Mouse (Mus musculus) heart, adult 9 months (tissue): ENCODE measurements around the gene Rbm4.
"Not testable (repeated sequence)": the region's sequence is repeated elsewhere in the genome, so short reads cannot be mapped to it uniquely, and the experiment has no call there.

Source experiments
- DNase-seq, 2 experiments: peaks; one replicate each; pipeline ENCODE4 v3.0.0; 2022; ENCODE audit warnings: low spot score in 2 of 2

Rbm4 gene

DNA sequence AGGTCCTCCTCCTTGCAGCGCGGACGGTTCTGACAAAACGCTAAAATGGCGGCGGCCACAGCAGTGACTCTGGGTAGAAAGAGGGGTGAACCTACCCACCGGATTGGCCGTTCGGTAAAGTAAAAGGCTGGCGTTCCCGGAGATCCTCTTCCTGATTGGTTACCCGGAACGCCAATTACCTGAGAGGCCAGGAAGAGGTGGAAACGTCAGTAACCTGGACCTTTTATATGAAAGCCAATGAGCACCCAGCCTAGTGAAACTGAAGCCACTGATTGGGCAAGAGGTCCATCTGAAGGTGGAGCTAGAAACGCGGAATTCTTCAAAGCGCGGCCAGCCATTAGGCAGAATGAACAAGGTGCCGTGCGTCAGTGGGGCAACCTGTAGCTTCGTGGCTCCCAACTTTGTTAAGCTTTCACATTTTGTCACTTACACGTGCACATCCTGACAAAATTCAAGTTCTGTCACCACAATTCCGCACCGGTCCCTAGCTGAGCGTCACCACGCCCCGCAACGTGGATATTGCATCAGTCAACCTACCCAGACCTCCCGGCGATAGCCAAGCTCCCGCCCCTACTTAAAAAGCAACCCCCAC is at the start of gene Rbm4:
Rbm4 (minus strand) TSS at position 71 of the 592 bp plus-strand sequence.
- DNase-seq, result peak; percentile 99

GRCm38 (mm10) chr19:4842611-4843010 is 48.9 kb upstream of the Rbm4 start:
- no peak for DNase-seq

- DNase-seq, result no peak
These were observed 47.1 kb upstream of the Rbm4 start for GRCm38 (mm10) chr19:4840848-4841247.

DNA sequence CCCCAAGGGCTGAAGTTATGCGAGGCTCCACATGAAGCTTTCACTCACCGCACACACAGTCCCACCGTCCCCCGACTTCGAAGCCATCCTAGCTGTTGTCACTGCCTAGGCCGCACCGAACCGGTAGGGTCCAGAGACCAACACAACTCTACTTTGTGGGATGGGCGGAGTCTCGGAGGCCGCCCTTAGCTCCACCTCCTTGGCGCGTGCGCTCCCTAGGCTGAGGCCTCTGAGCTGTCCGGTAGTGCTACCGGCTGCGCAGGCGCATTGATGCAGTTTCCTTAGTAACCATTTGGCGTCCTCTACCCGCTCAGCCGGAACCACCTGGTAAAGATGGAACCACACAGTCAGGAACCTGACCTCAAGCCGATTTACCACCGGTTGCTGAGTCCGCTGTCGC is 45.4 kb upstream of the Rbm4 start, which contains the start of the genes Ccs and Ccdc87:
Ccs (minus strand) TSS at position 184 of the 400 bp plus-strand sequence.
Ccdc87 (plus strand) TSS at position 218 of the 400 bp plus-strand sequence.
- peak; percentile 97 to 98 for DNase-seq

GRCm38 (mm10) chr19:4838526-4839140 is 44.9 kb upstream of the Rbm4 start:
- no peak for DNase-seq

GRCm38 (mm10) chr19:4837049-4837448 is 43.3 kb upstream of the Rbm4 start:
- no peak for DNase-seq

GRCm38 (mm10) chr19:4836096-4836495 is 42.4 kb upstream of the Rbm4 start:
- no peak for DNase-seq

- no peak for DNase-seq
These were observed 40.3 kb upstream of the Rbm4 start for GRCm38 (mm10) chr19:4833977-4834376.

DNA sequence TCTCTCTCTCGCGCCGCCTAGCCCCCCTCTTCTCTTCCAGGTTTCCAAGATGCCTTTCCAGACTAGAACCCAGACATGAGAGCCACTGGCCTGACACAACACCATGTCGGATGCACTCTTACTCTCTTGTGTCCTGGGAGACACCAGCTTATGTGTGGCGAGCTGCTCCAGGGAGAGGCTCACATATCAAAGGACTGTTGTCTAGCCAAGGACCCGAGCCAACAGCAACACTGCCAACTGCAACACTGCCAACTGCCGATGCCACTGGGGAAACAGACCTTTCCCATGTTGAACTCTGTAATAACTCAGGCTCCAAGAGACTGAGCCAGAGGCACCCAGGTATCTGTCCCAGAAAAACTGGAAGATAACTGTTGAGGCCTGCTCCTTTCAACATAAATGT is 35.5 kb upstream of the Rbm4 start:
- DNase-seq, result peak; percentile 39 to 74

- no peak for DNase-seq
These were observed 34.9 kb upstream of the Rbm4 start for GRCm38 (mm10) chr19:4828444-4829114.

DNA sequence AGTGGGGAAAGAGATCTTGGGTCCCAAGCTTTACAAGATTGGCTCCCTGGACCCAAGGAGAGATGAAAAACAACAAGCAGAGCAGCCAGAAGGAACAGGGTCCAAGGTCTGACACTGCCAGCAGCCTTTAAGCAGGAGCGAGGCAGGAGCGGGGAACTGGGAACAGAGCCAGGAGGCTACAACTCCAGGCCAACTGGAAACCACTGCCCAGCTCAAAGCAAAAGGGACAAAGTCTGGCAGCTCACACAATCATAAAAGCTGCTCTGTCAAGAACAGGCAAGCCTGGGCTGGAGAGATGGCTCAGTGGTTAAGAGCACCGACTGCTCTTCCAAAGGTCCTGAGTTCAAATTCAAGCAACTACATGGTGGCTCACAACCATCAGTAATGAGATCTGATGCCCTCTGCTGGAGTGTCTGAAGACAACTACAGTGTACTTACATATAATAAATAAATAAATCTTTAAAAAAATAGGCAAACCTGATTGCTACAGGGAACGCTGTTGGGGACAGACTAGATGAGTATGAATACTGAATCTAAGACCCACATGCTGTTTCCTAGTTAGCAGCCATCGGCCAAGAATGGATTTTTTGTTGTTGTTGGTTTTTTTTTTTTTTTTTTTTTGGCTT is 27.1 kb upstream of the Rbm4 start:
- peak; percentile 79 to 87 for DNase-seq

DNA sequence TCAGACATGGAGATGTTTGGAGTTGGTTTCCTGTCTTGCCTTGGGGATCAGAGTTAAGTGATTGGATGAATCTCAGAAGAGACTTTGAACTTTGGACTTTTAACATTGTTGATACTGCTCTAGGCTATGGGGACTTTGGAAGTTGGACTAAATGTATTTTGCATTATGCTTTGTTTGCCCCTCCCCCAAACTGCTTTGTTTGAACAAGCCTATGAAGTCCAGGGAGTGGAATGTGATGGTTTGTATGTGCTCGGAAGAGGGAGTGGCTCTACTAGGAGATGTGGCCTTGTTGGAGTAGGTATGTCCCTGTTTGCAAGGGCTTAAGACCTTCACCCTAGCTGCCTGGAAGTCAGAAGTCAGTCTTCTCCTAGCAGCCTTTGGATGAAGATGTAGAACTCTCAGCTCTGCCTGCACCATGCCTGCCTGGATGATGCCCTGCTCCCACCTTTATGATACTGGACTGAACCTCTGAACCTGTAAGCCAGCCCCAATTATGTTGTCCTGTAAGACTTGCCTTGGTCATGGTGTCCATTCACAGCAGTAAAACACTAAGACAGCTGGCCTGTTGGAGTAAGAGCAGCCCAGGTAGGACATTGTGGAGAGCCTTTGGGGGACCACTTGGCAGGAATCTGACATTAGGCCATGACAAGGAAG is 23.6 kb upstream of the Rbm4 start:
- no peak for DNase-seq

DNA sequence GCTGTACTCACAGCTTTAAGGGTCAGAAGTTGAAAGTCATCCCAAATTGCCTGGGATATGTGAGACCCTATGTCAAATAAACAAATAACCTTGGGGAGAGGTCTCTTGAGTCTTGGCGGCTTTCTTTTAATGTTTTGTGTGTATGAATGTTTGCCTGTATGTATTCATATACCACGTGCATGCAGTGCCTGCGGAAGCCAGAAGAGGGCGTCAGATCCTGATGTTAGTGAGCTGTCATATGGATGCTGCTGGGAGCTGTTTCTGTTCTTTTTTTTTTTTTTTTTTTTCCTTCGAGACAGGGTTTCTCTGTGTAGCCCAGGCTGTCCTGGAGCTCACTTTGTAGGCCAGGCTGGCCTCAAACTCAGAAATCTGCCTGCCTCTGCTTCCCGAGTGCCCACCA is 19.3 kb upstream of the Rbm4 start:
- no peak for DNase-seq

DNA sequence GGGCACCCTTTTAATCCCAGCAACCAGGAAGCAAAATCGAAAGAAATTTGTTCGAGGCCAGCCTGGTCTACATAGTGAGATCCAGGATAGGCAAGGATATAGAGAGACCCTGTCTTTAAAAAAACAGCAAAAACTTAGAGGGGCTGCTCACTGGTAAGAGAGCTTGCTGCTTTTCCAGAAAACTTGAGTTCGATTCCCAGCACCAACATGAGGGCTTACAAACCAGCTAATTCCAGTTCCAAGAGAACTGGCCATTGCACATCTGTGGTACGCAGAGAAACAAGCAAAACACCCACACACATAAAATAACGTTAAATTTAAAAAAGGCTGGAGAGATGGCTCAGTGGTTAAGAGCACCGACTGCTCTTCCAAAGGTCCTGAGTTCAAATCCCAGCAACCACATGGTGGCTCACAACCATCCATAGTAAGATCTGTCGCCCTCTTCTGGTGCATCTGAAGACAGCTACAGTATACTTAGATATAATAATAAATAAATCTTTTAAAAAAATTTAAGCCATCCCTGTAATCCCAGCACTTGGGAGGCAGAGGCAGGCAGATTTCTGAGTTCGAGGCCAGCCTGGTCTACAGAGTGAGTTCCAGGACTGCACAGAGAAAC is 18.7 kb upstream of the Rbm4 start:
- not testable (repeated sequence) for DNase-seq

GRCm38 (mm10) chr19:4811909-4812242 is 18.2 kb upstream of the Rbm4 start:
- no peak for DNase-seq

DNA sequence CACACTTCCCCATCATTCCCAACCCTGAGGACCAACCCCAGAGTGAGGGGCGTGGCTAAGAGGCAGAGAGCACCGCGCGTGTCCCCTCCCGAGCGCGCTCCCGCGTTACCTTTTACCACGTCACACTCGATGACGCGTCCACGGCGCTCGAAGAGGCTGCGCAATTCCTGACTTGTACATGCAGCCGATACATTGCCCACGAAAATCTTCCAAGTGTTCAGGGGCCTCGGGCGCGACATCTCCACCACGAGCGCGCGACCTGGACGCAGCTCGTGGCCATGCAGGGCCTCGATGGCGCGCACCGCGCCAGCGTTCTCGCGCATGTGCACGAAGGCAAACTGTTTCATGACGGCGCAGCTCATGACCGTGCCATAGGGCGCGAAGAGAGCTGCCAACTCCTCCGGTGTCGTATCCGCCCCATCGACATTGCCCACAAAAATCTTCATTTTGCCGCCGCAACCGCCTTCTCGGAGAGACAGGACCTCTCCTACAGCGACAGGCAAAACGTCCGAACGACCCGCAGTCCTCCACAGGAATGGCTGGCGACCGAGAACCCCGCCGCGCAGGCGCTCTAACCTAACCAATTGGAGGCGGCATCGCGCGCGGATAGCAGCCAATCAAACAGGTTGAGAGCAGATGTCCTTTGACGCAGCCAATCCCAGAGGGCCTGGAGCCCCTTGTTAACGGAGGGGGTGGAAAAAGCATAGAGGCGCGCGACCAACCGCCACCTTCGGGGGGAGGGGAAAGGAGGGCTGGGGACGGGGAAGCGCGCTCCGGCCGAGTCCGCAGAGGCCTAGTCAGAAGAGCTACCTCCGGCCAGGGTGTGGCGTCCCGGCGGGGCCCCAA is 17.6 kb upstream of the Rbm4 start, which contains the start of the genes Gm21992 and Rbm14:
Gm21992 (minus strand) TSS at position 550 of the 846 bp plus-strand sequence.
Rbm14 (minus strand) TSS at position 572 of the 846 bp plus-strand sequence.
- peak; percentile 99 for DNase-seq

GRCm38 (mm10) chr19:4810746-4811062 is 17.0 kb upstream of the Rbm4 start:
- no peak for DNase-seq

DNA sequence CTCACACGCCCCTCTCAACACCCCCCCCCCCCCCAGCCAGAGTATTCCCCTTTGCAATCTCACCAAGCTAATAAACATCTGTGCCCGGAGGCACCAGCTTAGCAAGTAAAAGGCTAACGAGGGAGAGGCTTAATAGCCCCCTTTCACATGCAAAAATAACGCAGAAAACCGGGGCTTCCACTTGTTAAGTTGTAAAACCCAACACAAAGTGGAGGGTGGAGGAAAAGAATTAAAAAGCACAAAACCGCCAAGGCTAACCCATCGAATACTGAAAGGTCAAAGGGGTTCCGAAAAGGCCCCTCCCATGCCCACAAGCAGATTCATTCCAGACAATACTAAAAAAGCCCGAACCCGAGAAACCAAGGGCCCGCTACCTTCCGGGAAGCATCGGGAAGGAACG is 16.6 kb upstream of the Rbm4 start:
- DNase-seq, result no peak

GRCm38 (mm10) chr19:4803283-4803682 is 9.6 kb upstream of the Rbm4 start:
- no peak for DNase-seq

GRCm38 (mm10) chr19:4802691-4803091 is 9.0 kb upstream of the Rbm4 start:
- DNase-seq, result no peak

GRCm38 (mm10) chr19:4799083-4799482 is 5.4 kb upstream of the Rbm4 start:
- no peak for DNase-seq
